Mouse (Mus musculus): Measurements from ENCODE around the gene Dvl1.

DNA sequence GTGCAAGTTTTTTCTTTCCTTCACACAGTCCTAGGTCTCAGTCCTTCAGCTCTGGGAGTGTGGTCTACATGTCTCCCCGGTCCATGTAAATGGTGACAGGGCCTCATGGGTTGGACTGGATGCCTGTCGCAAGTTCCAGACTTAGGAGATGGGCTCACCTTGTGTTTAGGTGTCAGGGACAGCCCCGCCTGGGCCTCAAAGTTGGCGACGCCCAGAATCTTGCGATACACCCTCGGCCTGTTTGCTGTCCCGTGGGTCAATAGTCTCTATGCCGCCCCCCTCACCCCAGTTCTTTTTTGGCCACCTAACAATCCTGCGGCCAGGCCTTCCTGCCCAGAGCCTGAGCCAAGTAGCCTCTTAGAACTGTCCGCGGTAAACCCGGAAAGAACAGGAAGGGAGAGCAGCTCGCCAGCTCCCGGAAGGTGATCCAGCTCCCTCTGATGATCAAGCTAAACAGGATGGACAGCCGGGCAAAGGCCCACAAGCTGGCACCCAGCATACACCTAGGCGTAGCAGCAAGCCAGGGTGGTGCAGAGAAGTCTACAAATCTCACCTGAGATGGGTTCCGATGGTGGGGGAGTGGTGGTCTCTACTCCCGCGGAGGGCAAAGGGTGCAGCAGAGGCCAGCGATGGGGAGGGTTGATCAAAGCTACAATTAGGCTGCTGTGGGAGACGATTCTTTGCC lies 21.6 kb downstream of the Dvl1 start:
- TF ChIP-seq CTCF (IDR thresholded peaks at IDR 0.05; ENCODE audit: extremely low read depth, insufficient read depth, insufficient read length, insufficient replicate concordance): no peak
- TF ChIP-seq POLR2A (IDR thresholded peaks at IDR 0.05; ENCODE audit: low read depth, low read length): no peak

All from spleen, adult 2 months (tissue).